Mouse (Mus musculus): Measurements from ENCODE around the gene Slc3a2. TPM values are rescaled to one million over a fixed set of nuclear protein-coding genes. Genes with fewer than 3 reads are reported as not detected.

Gene Slc3a2
- total and polyA plus RNA-seq, 3 experiments, result 269 to 478 (median 284) TPM

GRCm38 (mm10) chr19:8714653-8715481, 8.3 kb downstream of the Slc3a2 start:
- in situ Hi-C loops (cut with MboI; ENCODE audit: low pct_ligation_motif_present, low pct_unique_long_range_greater_than_20kb, low sequenced_read_pairs) (no loop called here), dilution Hi-C loops (cut with MboI; ENCODE audit: extremely low pct_ligation_motif_present, extremely low pct_unique_long_range_greater_than_20kb, low sequenced_read_pairs) (no loop called here)
- TF ChIP-seq CTCF (conservative IDR thresholded peaks at IDR 0.05 in 1 of 2, IDR thresholded peaks at IDR 0.05 in 1 of 2; ENCODE audit: low read depth in 2 of 2, low read length in 2 of 2) (peak in 1 of 2 experiments; percentile 36; a peak in 2 of 4 replicates), IRF4 (IDR thresholded peaks at IDR 0.05; ENCODE audit: low read depth, low read length) (no peak), SIN3A (IDR thresholded peaks at IDR 0.05; ENCODE audit: low read length) (no peak), RCOR1 (conservative IDR thresholded peaks at IDR 0.05; ENCODE audit: low read depth, low read length) (no peak), GABPA (IDR thresholded peaks at IDR 0.05; ENCODE audit: insufficient replicate concordance, low read depth, low read length) (no peak)
- Histone ChIP-seq H3K36me3 (replicated peaks in 1 of 2; ENCODE audit: control insufficient read depth in 1 of 2, insufficient read depth in 1 of 2, low read length in 1 of 2) (peaks cover 17 to 29% of the 10 kb centered on the region in 2 experiments), H3K4me1 (ENCODE audit: control insufficient read depth in 1 of 2, insufficient read depth in 2 of 2) (peaks cover 0 to 53% of the 10 kb centered on the region in 2 experiments; a peak in 2 of 4 replicates), H3K9ac (ENCODE audit: insufficient read depth, low read depth) (no peak overlapping the region; the same call in 1 of the 2 replicates), H3K9me3 (replicated peaks; ENCODE audit: low read length) (no peaks in the 10 kb centered on the region), H3K27me3 (replicated peaks) (no peaks in the 10 kb centered on the region), H3K4me2 (ENCODE audit: insufficient read depth, low read depth, poor library complexity, severe bottlenecking) (no peak overlapping the region), H3K79me2 (replicated peaks; ENCODE audit: control insufficient read depth, extremely low read depth, insufficient read depth, poor library complexity, severe bottlenecking) (peaks cover 29% of the 10 kb centered on the region), H3K4me3 (replicated peaks in 1 of 3; ENCODE audit: low read depth in 2 of 3, low read length in 2 of 3, poor library complexity in 1 of 3) (no peak overlapping the region), H3K27ac (ENCODE audit: insufficient read depth, low read depth) (no peak overlapping the region)
- no peak for DNase-seq (ENCODE audit: extremely low read depth)

GRCm38 (mm10) chr19:8713997-8714652, 9.0 kb downstream of the Slc3a2 start:
- H3K27ac ChIP-seq (ENCODE audit: insufficient read depth, low read depth), result peak overlapping the region; percentile 96
- in situ Hi-C loops (cut with MboI; ENCODE audit: low pct_ligation_motif_present, low pct_unique_long_range_greater_than_20kb, low sequenced_read_pairs) (no loop called here), dilution Hi-C loops (cut with MboI; ENCODE audit: extremely low pct_ligation_motif_present, extremely low pct_unique_long_range_greater_than_20kb, low sequenced_read_pairs) (no loop called here)
- TF ChIP-seq CHD1 (IDR thresholded peaks at IDR 0.05; ENCODE audit: low read depth, low read length), result no peak
- TF ChIP-seq TBP (conservative IDR thresholded peaks at IDR 0.05; ENCODE audit: low read depth, low read length), result 0 out of 2 replicates have a peak, but pooled peaks have one; percentile 40
- peak overlapping the region; percentile 73 to 99 (median 89) for H3K4me3 ChIP-seq (replicated peaks in 1 of 3; ENCODE audit: low read depth in 2 of 3, low read length in 2 of 3, poor library complexity in 1 of 3)
- H3K79me2 ChIP-seq (replicated peaks; ENCODE audit: control insufficient read depth, extremely low read depth, insufficient read depth, poor library complexity, severe bottlenecking), result peaks cover 33% of the 10 kb centered on the region
- H3K4me1 ChIP-seq (ENCODE audit: control insufficient read depth in 1 of 2, insufficient read depth in 2 of 2), result peaks cover 0 to 61% of the 10 kb centered on the region in 2 experiments; a peak in 2 of 4 replicates
- peaks cover 25 to 36% of the 10 kb centered on the region in 2 experiments for H3K36me3 ChIP-seq (replicated peaks in 1 of 2; ENCODE audit: control insufficient read depth in 1 of 2, insufficient read depth in 1 of 2, low read length in 1 of 2)
- H3K9me3 ChIP-seq (replicated peaks; ENCODE audit: low read length), result no peaks in the 10 kb centered on the region
- no peak for DNase-seq (ENCODE audit: extremely low read depth)
- peak overlapping the region; percentile 85 for H3K4me2 ChIP-seq (ENCODE audit: insufficient read depth, low read depth, poor library complexity, severe bottlenecking)
- H3K9ac ChIP-seq (ENCODE audit: insufficient read depth, low read depth), result peak overlapping the region; percentile 96
- H3K27me3 ChIP-seq (replicated peaks), result no peaks in the 10 kb centered on the region

GRCm38 (mm10) chr19:8713306-8713996, 9.7 kb downstream of the Slc3a2 start:
- DNase-seq (ENCODE audit: extremely low read depth), result peak; percentile 88
- Histone ChIP-seq H3K27me3 (replicated peaks) (no peaks in the 10 kb centered on the region), H3K36me3 (replicated peaks in 1 of 2; ENCODE audit: control insufficient read depth in 1 of 2, insufficient read depth in 1 of 2, low read length in 1 of 2) (peaks cover 31 to 43% of the 10 kb centered on the region in 2 experiments), H3K9me3 (replicated peaks; ENCODE audit: low read length) (no peaks in the 10 kb centered on the region), H3K4me2 (ENCODE audit: insufficient read depth, low read depth, poor library complexity, severe bottlenecking) (peak overlapping the region; percentile 85), H3K4me1 (ENCODE audit: control insufficient read depth in 1 of 2, insufficient read depth in 2 of 2) (peaks cover 0 to 62% of the 10 kb centered on the region in 2 experiments; a peak in 2 of 4 replicates), H3K79me2 (replicated peaks; ENCODE audit: control insufficient read depth, extremely low read depth, insufficient read depth, poor library complexity, severe bottlenecking) (peaks cover 33% of the 10 kb centered on the region), H3K4me3 (replicated peaks in 1 of 3; ENCODE audit: low read depth in 2 of 3, low read length in 2 of 3, poor library complexity in 1 of 3) (peak overlapping the region; percentile 73 to 99 (median 89)), H3K9ac (ENCODE audit: insufficient read depth, low read depth) (peak overlapping the region; percentile 96), H3K27ac (ENCODE audit: insufficient read depth, low read depth) (peak overlapping the region; percentile 96)
- in situ Hi-C loops (cut with MboI; ENCODE audit: low pct_ligation_motif_present, low pct_unique_long_range_greater_than_20kb, low sequenced_read_pairs) (no loop called here), dilution Hi-C loops (cut with MboI; ENCODE audit: extremely low pct_ligation_motif_present, extremely low pct_unique_long_range_greater_than_20kb, low sequenced_read_pairs) (no loop called here)
- no peak for TF ChIP-seq GABPA (IDR thresholded peaks at IDR 0.05; ENCODE audit: insufficient replicate concordance, low read depth, low read length)
- TF ChIP-seq POLR2A (IDR thresholded peaks at IDR 0.05; ENCODE audit: low read depth, low read length), result peak; percentile 98
- peak; percentile 87 for TF ChIP-seq MXI1 (IDR thresholded peaks at IDR 0.05; ENCODE audit: low read depth, low read length)
- TF ChIP-seq UBTF (IDR thresholded peaks at IDR 0.05; ENCODE audit: low read depth, low read length), result 0 out of 2 replicates have a peak, but pooled peaks have one; percentile 34
- TF ChIP-seq USF2 (conservative IDR thresholded peaks at IDR 0.05; ENCODE audit: low read depth, low read length), result no peak
- TF ChIP-seq KAT2A (IDR thresholded peaks at IDR 0.05; ENCODE audit: insufficient replicate concordance, low read length), result 0 out of 2 replicates have a peak, but pooled peaks have one; percentile 16
- peak; percentile 49 for TF ChIP-seq IRF4 (IDR thresholded peaks at IDR 0.05; ENCODE audit: low read depth, low read length)
- TF ChIP-seq CHD2 (IDR thresholded peaks at IDR 0.05; ENCODE audit: low read length), result no peak
- TF ChIP-seq CTCF (conservative IDR thresholded peaks at IDR 0.05 in 1 of 2, IDR thresholded peaks at IDR 0.05 in 1 of 2; ENCODE audit: low read depth in 2 of 2, low read length in 2 of 2), result peak in 1 of 2 experiments; percentile 82; a peak in 2 of 4 replicates
- TF ChIP-seq ETS1 (conservative IDR thresholded peaks at IDR 0.05; ENCODE audit: low read depth, low read length), result no peak
- peak; percentile 15; the same call in 1 of the 2 replicates for TF ChIP-seq BHLHE40 (IDR thresholded peaks at IDR 0.05; ENCODE audit: low read depth, low read length)
- peak; percentile 91 for TF ChIP-seq TBP (conservative IDR thresholded peaks at IDR 0.05; ENCODE audit: low read depth, low read length)
- no peak for TF ChIP-seq JUND (conservative IDR thresholded peaks at IDR 0.05; ENCODE audit: low read depth, low read length)
- TF ChIP-seq ZMIZ1 (IDR thresholded peaks at IDR 0.05; ENCODE audit: low read depth, low read length), result peak; percentile 97
- TF ChIP-seq NRF1 (IDR thresholded peaks at IDR 0.05; ENCODE audit: low read depth, low read length), result peak; percentile 24; the same call in 1 of the 2 replicates
- no peak for TF ChIP-seq MAFK (IDR thresholded peaks at IDR 0.05; ENCODE audit: insufficient replicate concordance, low read length)

All from CH12.LX (cell line).